Mouse (Mus musculus): ENCODE measurements around the gene Tmem63a.
A peak's percentile ranks its signal among the peaks of the same experiment; 100 is the strongest.

DNA sequence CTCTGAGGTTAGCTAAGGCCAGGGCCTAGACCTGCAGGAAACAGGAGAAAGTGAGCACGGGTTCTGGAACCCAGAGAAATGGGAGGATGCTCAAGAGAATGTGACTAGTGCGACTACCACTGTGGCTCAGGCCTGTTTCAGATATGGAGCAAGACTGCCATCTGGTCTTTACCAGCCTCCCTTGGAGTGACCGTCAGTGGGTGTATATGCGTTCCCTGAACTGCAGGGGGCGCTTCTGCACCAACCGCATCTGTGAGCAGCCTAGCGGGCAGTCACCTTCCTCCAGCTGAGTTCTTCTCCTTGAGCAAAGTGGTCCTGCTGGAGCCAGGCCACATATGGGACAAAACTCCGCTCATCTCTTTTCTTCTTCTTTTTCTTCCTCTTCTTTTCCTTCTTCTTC, 22.5 kb upstream of the Tmem63a start:
- TF ChIP-seq EP300 (IDR thresholded peaks at IDR 0.05; ENCODE audit: low read length) = no peak
- TF ChIP-seq POLR2A (IDR thresholded peaks at IDR 0.05; ENCODE audit: low read depth, low read length) = no peak
- no peak for TF ChIP-seq POLR2AphosphoS2 (IDR thresholded peaks at IDR 0.05; ENCODE audit: low read depth, low read length)
- TF ChIP-seq GABPA (IDR thresholded peaks at IDR 0.05; ENCODE audit: insufficient replicate concordance, low read depth, low read length) = no peak
- TF ChIP-seq SMC3 (IDR thresholded peaks at IDR 0.05; ENCODE audit: low read depth, low read length) = peak; percentile 57
- no peak for TF ChIP-seq TCF12 (IDR thresholded peaks at IDR 0.05; ENCODE audit: low read depth, low read length)
- TF ChIP-seq RCOR1 (conservative IDR thresholded peaks at IDR 0.05; ENCODE audit: low read depth, low read length) = no peak
- no peak for TF ChIP-seq USF1 (IDR thresholded peaks at IDR 0.05; ENCODE audit: low read depth, low read length)
